Mouse (Mus musculus) midbrain, embryonic 10.5 days (tissue): ENCODE results near the gene Rfx3. TPM values are rescaled to one million over a fixed set of nuclear protein-coding genes. Genes with fewer than 3 reads are reported as not detected.

ENCODE experiments used
- DNase-seq: peaks from one replicate; pipeline ENCODE4 v3.0.0-alpha.2; 2017; ENCODE audit warnings: low spot score
- H3K27ac ChIP-seq: fragments of 300-500 bp; sonication (generic); replicated peaks from 2 replicates; pipeline ENCODE4 v1.5.1; 2016; ENCODE audit warnings: mild to moderate bottlenecking
- H3K27me3 ChIP-seq: fragments of 300-500 bp; sonication (generic); 2 replicates; pipeline ENCODE4 v1.6.1; 2016; ENCODE audit warnings: low read depth, mild to moderate bottlenecking; ENCODE audit not compliant: poor library complexity, severe bottlenecking
- H3K36me3 ChIP-seq: fragments of 300-500 bp; sonication (generic); 2 replicates; pipeline ENCODE4 v1.6.1; 2016; ENCODE audit warnings: mild to moderate bottlenecking, moderate library complexity
- H3K4me1 ChIP-seq: fragments of 300-500 bp; sonication (generic); 2 replicates; pipeline ENCODE4 v1.6.1; 2016
- H3K4me3 ChIP-seq: fragments of 300-500 bp; sonication (generic); 2 replicates; pipeline ENCODE4 v1.5.1; 2016; ENCODE audit warnings: mild to moderate bottlenecking, moderate library complexity
- H3K9me3 ChIP-seq: fragments of 300-500 bp; sonication (generic); replicated peaks from 2 replicates; pipeline ENCODE4 v1.6.1; 2016; ENCODE audit warnings: mild to moderate bottlenecking
- WGBS: fragments of 180-500 bp; shearing (Covaris S2); methylation state at CpG from one replicate; pipeline ENCODE4 v1.1.7; 2016; 5-methylcytosine and 5-hydroxymethylcytosine counted together
- polyA plus RNA-seq: library from polyadenylated mRNA; unstranded; fragments of >200 nt; fragmentation: Nextera tagmentation; extraction: Ambion mirVana; gene quantifications from 2 replicates; pipeline ENCODE4 v1.2.1, GENCODE M21; 2016

Rfx3 gene
- polyA plus RNA-seq, 1 experiment from 2014 or later, result 25.3 TPM

- no peaks in the 10 kb centered on the region; the same call in 1 of the 2 replicates for H3K9me3 ChIP-seq
- peaks cover 19% of the 10 kb centered on the region for H3K4me1 ChIP-seq
- no peak for DNase-seq
- peaks cover 15% of the 10 kb centered on the region for H3K36me3 ChIP-seq
- no peak overlapping the region for H3K4me3 ChIP-seq
- WGBS, result 59% methylated on average over 4 of the region's 4 CpGs
- peak overlapping the region; percentile 38; the same call in 1 of the 2 replicates for H3K27ac ChIP-seq
- H3K27me3 ChIP-seq, result no peaks in the 10 kb centered on the region
Observed at GRCm38 (mm10) chr19:27904209-27904608, 106.8 kb downstream of the Rfx3 start.

DNA sequence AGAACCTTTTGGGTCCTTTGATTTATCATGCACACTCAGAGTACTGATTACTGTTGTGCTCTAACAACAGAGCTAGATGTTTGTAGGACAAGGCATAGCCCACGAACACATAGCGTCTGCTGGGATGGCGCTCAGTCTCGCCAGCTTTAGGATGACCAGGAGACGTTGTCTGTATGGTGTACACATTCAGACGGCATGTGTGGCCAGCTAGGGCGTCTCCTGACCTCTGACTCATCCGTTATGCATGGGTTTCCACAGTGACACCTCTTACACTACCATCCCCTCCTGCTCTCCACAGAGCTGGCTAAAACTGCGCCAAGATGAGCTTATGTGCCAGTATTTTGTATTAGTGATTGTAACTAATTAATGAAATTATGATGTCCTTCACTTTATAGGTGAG, 108.4 kb downstream of the Rfx3 start:
- no peaks in the 10 kb centered on the region; the same call in 1 of the 2 replicates for H3K9me3 ChIP-seq
- H3K4me1 ChIP-seq, result peaks cover 19% of the 10 kb centered on the region
- 80% methylated on average over 9 of the region's 9 CpGs for WGBS
- H3K27ac ChIP-seq, result no peak overlapping the region
- DNase-seq, result no peak
- no peak overlapping the region for H3K4me3 ChIP-seq
- no peaks in the 10 kb centered on the region for H3K27me3 ChIP-seq
- H3K36me3 ChIP-seq, result peaks cover 15% of the 10 kb centered on the region

- no peaks in the 10 kb centered on the region; the same call in 1 of the 2 replicates for H3K9me3 ChIP-seq
- no peak for DNase-seq
- H3K27me3 ChIP-seq, result no peaks in the 10 kb centered on the region
- peaks cover 15% of the 10 kb centered on the region for H3K36me3 ChIP-seq
- peaks cover 19% of the 10 kb centered on the region for H3K4me1 ChIP-seq
- no peak overlapping the region for H3K4me3 ChIP-seq
- 87% methylated on average over 6 of the region's 6 CpGs for WGBS
- no peak overlapping the region for H3K27ac ChIP-seq
Observed at GRCm38 (mm10) chr19:27901693-27902092, 109.3 kb downstream of the Rfx3 start.

- 71% methylated on average over 3 of the region's 3 CpGs for WGBS
- H3K36me3 ChIP-seq, result peaks cover 11% of the 10 kb centered on the region
- no peaks in the 10 kb centered on the region for H3K9me3 ChIP-seq
- no peak overlapping the region for H3K4me3 ChIP-seq
- 0 out of 2 replicates have a peak, but pooled peaks cover 3% of the 10 kb centered on the region for H3K4me1 ChIP-seq
- no peaks in the 10 kb centered on the region for H3K27me3 ChIP-seq
- H3K27ac ChIP-seq, result no peak overlapping the region
- no peak for DNase-seq
Observed at GRCm38 (mm10) chr19:27884520-27884919, 126.4 kb downstream of the Rfx3 start.

DNA sequence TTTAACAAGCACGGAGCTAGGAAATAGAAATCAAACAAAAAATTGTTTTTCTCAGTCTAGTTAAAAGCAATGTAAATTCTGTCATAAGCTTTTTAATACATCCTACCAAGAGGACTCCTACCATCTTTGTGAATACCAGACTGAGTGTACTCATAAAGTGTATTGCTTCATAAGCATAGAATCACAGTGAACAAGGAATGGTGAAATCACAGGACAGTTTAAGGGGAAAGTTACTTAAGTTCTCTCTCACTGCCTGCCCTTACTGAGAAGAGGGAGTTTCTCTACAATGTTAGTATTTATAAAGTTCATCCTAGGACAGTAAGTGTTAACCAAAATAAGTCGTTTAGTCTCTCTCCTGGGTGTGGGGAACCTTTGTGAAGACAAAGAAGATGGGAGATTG, 133.5 kb downstream of the Rfx3 start:
- Histone ChIP-seq H3K9me3 (no peaks in the 10 kb centered on the region), H3K36me3 (0 out of 2 replicates have a peak, but pooled peaks cover 3% of the 10 kb centered on the region), H3K4me3 (no peak overlapping the region), H3K27ac (no peak overlapping the region), H3K27me3 (no peaks in the 10 kb centered on the region), H3K4me1 (no peaks in the 10 kb centered on the region)
- DNase-seq, result no peak
- 85% methylated on average over 2 of the region's 2 CpGs for WGBS

DNA sequence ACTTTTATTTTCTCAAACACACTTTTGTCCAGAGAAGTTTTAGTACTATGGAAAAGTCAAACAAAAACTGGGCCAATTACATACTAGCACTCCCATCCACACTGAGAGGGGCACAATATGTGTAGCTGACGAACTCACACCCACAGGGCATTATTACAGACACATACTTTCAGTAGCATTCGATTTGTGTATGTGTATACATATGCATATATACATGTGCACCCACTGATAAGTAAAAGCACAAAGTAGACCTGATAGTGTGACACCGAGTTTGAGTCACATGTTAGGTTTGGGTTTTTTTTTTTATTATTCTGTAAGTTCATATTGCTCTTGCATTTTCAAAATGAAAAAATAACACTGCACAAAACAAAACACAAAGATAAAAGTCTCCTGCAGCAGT, 140.2 kb downstream of the Rfx3 start:
- Histone ChIP-seq H3K27ac (no peak overlapping the region), H3K27me3 (no peaks in the 10 kb centered on the region), H3K9me3 (no peaks in the 10 kb centered on the region), H3K4me3 (no peak overlapping the region), H3K36me3 (peaks cover 4% of the 10 kb centered on the region; the same call in 1 of the 2 replicates), H3K4me1 (no peaks in the 10 kb centered on the region)
- WGBS, result 95% methylated on average over 3 of the region's 3 CpGs
- DNase-seq, result no peak

DNA sequence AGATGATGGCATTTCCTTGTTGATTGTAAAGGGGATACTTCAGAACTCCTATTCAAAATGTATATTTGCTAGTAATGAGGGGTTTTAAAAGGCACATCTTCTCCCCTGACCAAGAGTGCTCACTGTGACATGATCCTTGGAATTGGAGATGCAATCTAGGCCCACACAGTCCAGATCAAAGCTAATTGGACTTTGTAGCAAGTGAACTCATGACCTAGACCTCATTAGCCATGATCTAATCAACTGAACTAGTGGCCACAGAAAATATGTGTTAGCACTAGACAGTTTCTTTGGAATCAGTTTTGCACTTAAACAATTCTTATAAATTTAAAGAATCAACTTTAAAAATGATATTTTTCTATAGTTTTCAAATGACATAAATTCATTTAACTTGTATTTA, 151.3 kb downstream of the Rfx3 start:
- no peak for DNase-seq
- Histone ChIP-seq H3K4me3 (no peak overlapping the region), H3K4me1 (no peaks in the 10 kb centered on the region), H3K27ac (no peak overlapping the region), H3K27me3 (no peaks in the 10 kb centered on the region), H3K36me3 (0 out of 2 replicates have a peak, but pooled peaks cover 3% of the 10 kb centered on the region), H3K9me3 (no peaks in the 10 kb centered on the region)

DNA sequence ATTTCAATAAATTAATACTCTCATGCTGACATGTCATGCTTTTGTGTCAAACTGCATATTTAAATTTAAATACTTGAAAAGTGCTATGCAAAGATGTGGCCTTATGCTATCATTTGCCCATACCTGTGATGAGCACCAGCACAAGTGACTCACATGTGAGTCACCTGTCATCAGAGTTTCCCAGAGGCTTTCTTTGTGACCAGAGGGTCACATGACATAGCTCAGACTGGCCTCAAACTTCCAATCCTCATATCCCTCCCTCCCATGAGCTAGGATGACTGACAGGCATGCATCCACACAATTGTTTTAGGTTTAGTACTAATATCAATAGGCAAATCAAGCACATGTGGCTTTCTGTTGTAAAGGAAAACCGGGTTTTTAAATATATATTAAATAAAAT, 162.0 kb downstream of the Rfx3 start:
- H3K4me1 ChIP-seq, result no peaks in the 10 kb centered on the region
- H3K9me3 ChIP-seq, result no peaks in the 10 kb centered on the region
- H3K36me3 ChIP-seq, result peaks cover 19% of the 10 kb centered on the region
- WGBS, result 83% methylated on average over 1 of the region's 1 CpGs
- no peak overlapping the region for H3K4me3 ChIP-seq
- H3K27me3 ChIP-seq, result no peaks in the 10 kb centered on the region
- DNase-seq, result no peak
- no peak overlapping the region for H3K27ac ChIP-seq

GRCm38 (mm10) chr19:27847055-27847454, 163.9 kb downstream of the Rfx3 start:
- peaks cover 19% of the 10 kb centered on the region for H3K36me3 ChIP-seq
- H3K4me3 ChIP-seq, result no peak overlapping the region
- no peaks in the 10 kb centered on the region for H3K27me3 ChIP-seq
- no peak overlapping the region for H3K27ac ChIP-seq
- no peaks in the 10 kb centered on the region for H3K9me3 ChIP-seq
- no peak for DNase-seq
- 88% methylated on average over 4 of the region's 4 CpGs for WGBS
- H3K4me1 ChIP-seq, result no peaks in the 10 kb centered on the region

DNA sequence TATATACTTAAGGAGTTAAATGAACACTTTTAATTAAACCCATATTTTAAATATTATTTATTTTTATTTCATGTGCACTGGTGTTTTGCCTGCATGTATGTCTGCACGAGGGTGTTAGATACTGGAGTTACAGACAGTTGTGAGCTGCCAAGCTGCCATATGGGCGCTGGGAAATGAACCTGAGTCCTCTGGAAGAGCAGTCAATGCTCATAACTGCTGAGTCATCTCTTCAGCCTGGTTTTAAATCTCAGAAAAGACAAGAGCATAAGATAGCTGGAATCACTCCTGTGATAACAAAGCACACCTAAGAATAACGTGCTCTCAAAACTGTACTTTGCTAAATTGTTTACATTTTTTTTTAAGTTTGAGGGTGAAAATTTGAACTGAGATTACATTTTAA, 172.3 kb downstream of the Rfx3 start:
- Histone ChIP-seq H3K27ac (no peak overlapping the region), H3K36me3 (no peaks in the 10 kb centered on the region), H3K4me3 (no peak overlapping the region), H3K4me1 (no peaks in the 10 kb centered on the region), H3K9me3 (no peaks in the 10 kb centered on the region), H3K27me3 (no peaks in the 10 kb centered on the region)
- no peak for DNase-seq
- 84% methylated on average over 3 of the region's 3 CpGs for WGBS

GRCm38 (mm10) chr19:27838041-27838440, 172.9 kb downstream of the Rfx3 start:
- Histone ChIP-seq H3K27me3 (no peaks in the 10 kb centered on the region), H3K36me3 (no peaks in the 10 kb centered on the region), H3K9me3 (no peaks in the 10 kb centered on the region), H3K4me3 (no peak overlapping the region), H3K4me1 (peaks cover 4% of the 10 kb centered on the region; the same call in 1 of the 2 replicates), H3K27ac (no peak overlapping the region)
- WGBS, result 88% methylated on average over 4 of the region's 4 CpGs
- DNase-seq, result no peak

- H3K4me1 ChIP-seq, result peaks cover 4% of the 10 kb centered on the region; the same call in 1 of the 2 replicates
- H3K4me3 ChIP-seq, result no peak overlapping the region
- 78% methylated on average over 1 of the region's 1 CpGs for WGBS
- H3K27me3 ChIP-seq, result no peaks in the 10 kb centered on the region
- peaks cover 21% of the 10 kb centered on the region for H3K36me3 ChIP-seq
- DNase-seq, result no peak
- no peak overlapping the region for H3K27ac ChIP-seq
- no peaks in the 10 kb centered on the region for H3K9me3 ChIP-seq
Observed at GRCm38 (mm10) chr19:27832448-27832847, 178.5 kb downstream of the Rfx3 start.

DNA sequence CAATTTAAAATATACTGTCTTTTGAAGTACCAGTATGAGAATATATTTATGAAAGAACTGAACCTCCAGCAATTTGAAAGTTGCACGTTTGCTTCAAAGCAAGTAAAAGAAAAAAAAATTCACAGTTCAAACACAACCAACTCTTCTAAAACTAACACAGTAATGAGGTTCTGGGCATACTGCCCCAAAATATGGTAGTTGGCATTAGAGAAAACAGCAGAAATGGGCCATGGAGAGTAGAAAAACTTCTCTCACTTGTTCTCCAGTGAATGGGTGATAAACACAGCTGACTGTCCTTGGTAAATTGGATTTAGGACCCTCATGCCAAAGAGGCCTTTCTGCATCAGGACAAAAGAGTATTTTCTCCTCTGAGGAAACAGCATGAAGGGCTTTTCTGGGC, 182.7 kb downstream of the Rfx3 start:
- no peaks in the 10 kb centered on the region for H3K9me3 ChIP-seq
- H3K27ac ChIP-seq, result no peak overlapping the region
- DNase-seq, result no peak
- H3K36me3 ChIP-seq, result peaks cover 46% of the 10 kb centered on the region
- no peak overlapping the region for H3K4me3 ChIP-seq
- WGBS, result 93% methylated on average over 1 of the region's 1 CpGs
- peaks cover 2% of the 10 kb centered on the region; the same call in 1 of the 2 replicates for H3K4me1 ChIP-seq
- H3K27me3 ChIP-seq, result no peaks in the 10 kb centered on the region

GRCm38 (mm10) chr19:27817661-27818060, 193.3 kb downstream of the Rfx3 start:
- Histone ChIP-seq H3K27me3 (no peaks in the 10 kb centered on the region), H3K4me1 (no peaks in the 10 kb centered on the region), H3K4me3 (no peak overlapping the region), H3K27ac (no peak overlapping the region), H3K36me3 (peaks cover 72% of the 10 kb centered on the region), H3K9me3 (0 out of 2 replicates have a peak, but pooled peaks cover under 1% of the 10 kb centered on the region)
- no peak for DNase-seq
